Mouse (Mus musculus): Measurements from ENCODE around the gene Fam209. TPM values are rescaled to one million over a fixed set of nuclear protein-coding genes. Genes with fewer than 3 reads are reported as not detected.

Gene Fam209
- total RNA-seq (2012; rRNA removed), result 0.54 and 1.6 TPM in 2 replicates

GRCm38 (mm10) chr2:172472318-172472717 lies at the start of gene Fam209:
Gene Fam209, plus strand, starts transcription at chr2:172472520.
- DNase-seq (ENCODE audit: low read depth, low spot score), result no peak
- Histone ChIP-seq H3K27ac (ENCODE audit: insufficient read depth, low read depth, low read length, poor library complexity, severe bottlenecking) (no peak within 1 kb of the TSS), H3K9ac (ENCODE audit: insufficient read depth, low read depth, low read length, poor library complexity, severe bottlenecking) (no peak within 1 kb of the TSS), H3K4me1 (ENCODE audit: control insufficient read depth in 2 of 2, insufficient read depth in 2 of 2, low read length in 2 of 2, poor library complexity in 1 of 2) (no peaks in the 10 kb centered on the region), H3K36me3 (ENCODE audit: control insufficient read depth, insufficient read depth, low read length, poor library complexity, severe bottlenecking) (peaks cover 9% of the 10 kb centered on the region; the same call in 1 of the 2 replicates), H3K4me3 (ENCODE audit: insufficient read depth in 1 of 2, low read depth in 1 of 2, low read length in 2 of 2, poor library complexity in 1 of 2, severe bottlenecking in 1 of 2) (no peak within 1 kb of the TSS), H3K9me3 (ENCODE audit: control insufficient read depth, insufficient read depth, low read depth, low read length) (no peaks in the 10 kb centered on the region)
- in situ Hi-C loops (cut with MboI; ENCODE audit: low sequenced_read_pairs in 2 of 2, unreplicated experiment in 2 of 2), result loop anchor here in 1 of 2 experiments (10.0 kb wide), 1 partner anchor 302 kb away; no protein-coding TSS in a partner anchor
- TF ChIP-seq CHD2 (IDR thresholded peaks at IDR 0.05; ENCODE audit: low read depth, low read length), result no peak
- TF ChIP-seq HCFC1 (IDR thresholded peaks at IDR 0.05; ENCODE audit: borderline replicate concordance, insufficient read depth, low read length), result no peak
- TF ChIP-seq MAFK (IDR thresholded peaks at IDR 0.05; ENCODE audit: insufficient read depth, low read depth, low read length), result no peak
- TF ChIP-seq ZC3H11A (IDR thresholded peaks at IDR 0.05; ENCODE audit: borderline replicate concordance, low read depth, low read length), result no peak
- TF ChIP-seq ZNF384 (IDR thresholded peaks at IDR 0.05; ENCODE audit: low read depth, low read length), result no peak

DNA sequence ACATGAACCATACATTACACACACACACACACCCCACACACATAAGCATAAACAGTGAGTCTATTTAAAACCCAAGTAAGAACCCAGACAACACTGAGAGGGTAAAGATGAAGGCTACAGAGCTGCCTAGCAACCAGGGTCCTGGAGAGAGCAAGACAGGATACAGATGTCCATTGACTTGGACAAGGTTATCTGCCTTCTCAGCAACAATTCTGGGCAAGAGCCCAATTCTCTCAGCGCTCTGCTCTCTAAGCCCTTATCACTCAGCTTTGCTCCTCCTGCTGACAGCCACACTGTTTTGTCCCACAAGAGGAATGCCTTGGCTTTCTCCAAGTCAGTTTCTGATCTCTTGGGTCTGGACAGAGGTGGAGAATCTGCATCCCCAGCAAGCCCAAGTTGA lies 41.7 kb upstream of the Fam209 start:
- TF ChIP-seq CHD2 (IDR thresholded peaks at IDR 0.05; ENCODE audit: low read depth, low read length) (no peak), MAFK (IDR thresholded peaks at IDR 0.05; ENCODE audit: insufficient read depth, low read depth, low read length) (no peak), HCFC1 (IDR thresholded peaks at IDR 0.05; ENCODE audit: borderline replicate concordance, insufficient read depth, low read length) (no peak), ZNF384 (IDR thresholded peaks at IDR 0.05; ENCODE audit: low read depth, low read length) (no peak), ZC3H11A (IDR thresholded peaks at IDR 0.05; ENCODE audit: borderline replicate concordance, low read depth, low read length) (no peak)
- Histone ChIP-seq H3K4me1 (ENCODE audit: control insufficient read depth in 2 of 2, insufficient read depth in 2 of 2, low read length in 2 of 2, poor library complexity in 1 of 2) (no peaks in the 10 kb centered on the region), H3K9ac (ENCODE audit: insufficient read depth, low read depth, low read length, poor library complexity, severe bottlenecking) (no peak overlapping the region), H3K4me3 (ENCODE audit: insufficient read depth in 1 of 2, low read depth in 1 of 2, low read length in 2 of 2, poor library complexity in 1 of 2, severe bottlenecking in 1 of 2) (no peak overlapping the region), H3K9me3 (ENCODE audit: control insufficient read depth, insufficient read depth, low read depth, low read length) (no peaks in the 10 kb centered on the region), H3K36me3 (ENCODE audit: control insufficient read depth, insufficient read depth, low read length, poor library complexity, severe bottlenecking) (peaks cover 3% of the 10 kb centered on the region; the same call in 1 of the 2 replicates), H3K27ac (ENCODE audit: insufficient read depth, low read depth, low read length, poor library complexity, severe bottlenecking) (no peak overlapping the region)
- no peak for DNase-seq (ENCODE audit: low read depth, low spot score)
- in situ Hi-C loops (cut with MboI; ENCODE audit: low sequenced_read_pairs in 2 of 2, unreplicated experiment in 2 of 2), result loop anchor here in 1 of 2 experiments (25.0 kb wide), 1 partner anchor 193 kb away; the partner anchor contains the start of gene Mc3r

DNA sequence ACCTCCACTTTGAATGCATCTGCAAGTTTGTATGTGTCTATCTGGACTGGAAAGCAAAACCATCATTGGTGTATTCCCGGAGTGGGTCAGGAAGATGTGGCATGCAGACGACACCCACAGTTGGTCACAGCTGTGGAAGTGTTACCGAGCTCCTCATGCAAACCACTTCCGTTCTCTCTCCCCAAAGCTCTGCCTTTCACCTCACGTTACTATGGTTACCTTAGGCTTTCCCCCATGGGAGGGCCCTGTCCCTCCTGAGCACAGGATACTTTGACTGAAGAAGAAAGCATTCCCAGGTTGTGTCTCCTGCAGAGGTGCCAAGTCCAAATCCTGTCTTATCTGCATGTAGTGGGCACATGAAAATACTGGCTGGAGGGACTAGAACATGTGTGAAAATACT lies 38.6 kb upstream of the Fam209 start:
- TF ChIP-seq MAFK (IDR thresholded peaks at IDR 0.05; ENCODE audit: insufficient read depth, low read depth, low read length), result no peak
- no peak for TF ChIP-seq HCFC1 (IDR thresholded peaks at IDR 0.05; ENCODE audit: borderline replicate concordance, insufficient read depth, low read length)
- no peak for TF ChIP-seq ZC3H11A (IDR thresholded peaks at IDR 0.05; ENCODE audit: borderline replicate concordance, low read depth, low read length)
- TF ChIP-seq ZNF384 (IDR thresholded peaks at IDR 0.05; ENCODE audit: low read depth, low read length), result no peak
- TF ChIP-seq CHD2 (IDR thresholded peaks at IDR 0.05; ENCODE audit: low read depth, low read length), result no peak
- H3K36me3 ChIP-seq (ENCODE audit: control insufficient read depth, insufficient read depth, low read length, poor library complexity, severe bottlenecking), result no peaks in the 10 kb centered on the region; the same call in 1 of the 2 replicates
- no peak overlapping the region for H3K27ac ChIP-seq (ENCODE audit: insufficient read depth, low read depth, low read length, poor library complexity, severe bottlenecking)
- no peak for DNase-seq (ENCODE audit: low read depth, low spot score)
- H3K9ac ChIP-seq (ENCODE audit: insufficient read depth, low read depth, low read length, poor library complexity, severe bottlenecking), result no peak overlapping the region
- H3K9me3 ChIP-seq (ENCODE audit: control insufficient read depth, insufficient read depth, low read depth, low read length), result no peaks in the 10 kb centered on the region
- no peaks in the 10 kb centered on the region for H3K4me1 ChIP-seq (ENCODE audit: control insufficient read depth in 2 of 2, insufficient read depth in 2 of 2, low read length in 2 of 2, poor library complexity in 1 of 2)
- H3K4me3 ChIP-seq (ENCODE audit: insufficient read depth in 1 of 2, low read depth in 1 of 2, low read length in 2 of 2, poor library complexity in 1 of 2, severe bottlenecking in 1 of 2), result no peak overlapping the region
- in situ Hi-C loops (cut with MboI; ENCODE audit: low sequenced_read_pairs in 2 of 2, unreplicated experiment in 2 of 2), result loop anchor here in 1 of 2 experiments (25.0 kb wide), 1 partner anchor 196 kb away; the partner anchor contains the start of gene Mc3r

GRCm38 (mm10) chr2:172437371-172437952 lies 34.9 kb upstream of the Fam209 start:
- Histone ChIP-seq H3K9ac (ENCODE audit: insufficient read depth, low read depth, low read length, poor library complexity, severe bottlenecking) (no peak overlapping the region), H3K36me3 (ENCODE audit: control insufficient read depth, insufficient read depth, low read length, poor library complexity, severe bottlenecking) (no peaks in the 10 kb centered on the region; the same call in 1 of the 2 replicates), H3K4me1 (ENCODE audit: control insufficient read depth in 2 of 2, insufficient read depth in 2 of 2, low read length in 2 of 2, poor library complexity in 1 of 2) (peaks cover 0 to 8% of the 10 kb centered on the region in 2 experiments; a peak in 1 of 4 replicates), H3K9me3 (ENCODE audit: control insufficient read depth, insufficient read depth, low read depth, low read length) (no peaks in the 10 kb centered on the region), H3K4me3 (ENCODE audit: insufficient read depth in 1 of 2, low read depth in 1 of 2, low read length in 2 of 2, poor library complexity in 1 of 2, severe bottlenecking in 1 of 2) (no peak overlapping the region), H3K27ac (ENCODE audit: insufficient read depth, low read depth, low read length, poor library complexity, severe bottlenecking) (no peak overlapping the region)
- DNase-seq (ENCODE audit: low read depth, low spot score), result no peak
- TF ChIP-seq HCFC1 (IDR thresholded peaks at IDR 0.05; ENCODE audit: borderline replicate concordance, insufficient read depth, low read length), result no peak
- no peak for TF ChIP-seq MAFK (IDR thresholded peaks at IDR 0.05; ENCODE audit: insufficient read depth, low read depth, low read length)
- TF ChIP-seq CHD2 (IDR thresholded peaks at IDR 0.05; ENCODE audit: low read depth, low read length), result no peak
- TF ChIP-seq ZNF384 (IDR thresholded peaks at IDR 0.05; ENCODE audit: low read depth, low read length), result no peak
- no peak for TF ChIP-seq ZC3H11A (IDR thresholded peaks at IDR 0.05; ENCODE audit: borderline replicate concordance, low read depth, low read length)
- in situ Hi-C loops (cut with MboI; ENCODE audit: low sequenced_read_pairs in 2 of 2, unreplicated experiment in 2 of 2), result loop anchor here in 1 of 2 experiments (25.0 kb wide), 1 partner anchor 200 kb away; the partner anchor contains the start of gene Mc3r
